Mouse (Mus musculus): ENCODE measurements around the gene Hdlbp. TPM values are rescaled to one million over a fixed set of nuclear protein-coding genes. Genes with fewer than 3 reads are reported as not detected.

Gene Hdlbp
- total RNA-seq, 1 experiment = 147 TPM

GRCm38 (mm10) chr1:93379117-93379516 lies 99.5 kb downstream of the Hdlbp start:
- in situ Hi-C loops (cut with MboI; ENCODE audit: low sequenced_read_pairs in 2 of 2, unreplicated experiment in 2 of 2) = no loop called here
- TF ChIP-seq MAFK (IDR thresholded peaks at IDR 0.05; ENCODE audit: insufficient read depth, low read depth, low read length) = no peak
- no peak for TF ChIP-seq HCFC1 (IDR thresholded peaks at IDR 0.05; ENCODE audit: borderline replicate concordance, insufficient read depth, low read length)
- peaks cover 0 to 13% of the 10 kb centered on the region in 2 experiments; a peak in 2 of 4 replicates for H3K4me1 ChIP-seq (ENCODE audit: control insufficient read depth in 2 of 2, insufficient read depth in 2 of 2, low read length in 2 of 2, poor library complexity in 1 of 2)
- H3K9ac ChIP-seq (ENCODE audit: insufficient read depth, low read depth, low read length, poor library complexity, severe bottlenecking) = no peak overlapping the region
- no peak for DNase-seq (ENCODE audit: low read depth, low spot score)
- no peak overlapping the region for H3K27ac ChIP-seq (ENCODE audit: insufficient read depth, low read depth, low read length, poor library complexity, severe bottlenecking)
- H3K4me3 ChIP-seq (ENCODE audit: insufficient read depth in 1 of 2, low read depth in 1 of 2, low read length in 2 of 2, poor library complexity in 1 of 2, severe bottlenecking in 1 of 2) = no peak overlapping the region
- no peaks in the 10 kb centered on the region for H3K36me3 ChIP-seq (ENCODE audit: control insufficient read depth, insufficient read depth, low read length, poor library complexity, severe bottlenecking)
- H3K9me3 ChIP-seq (ENCODE audit: control insufficient read depth, insufficient read depth, low read depth, low read length) = no peaks in the 10 kb centered on the region

- Histone ChIP-seq H3K9ac (ENCODE audit: insufficient read depth, low read depth, low read length, poor library complexity, severe bottlenecking) (no peak overlapping the region), H3K27ac (ENCODE audit: insufficient read depth, low read depth, low read length, poor library complexity, severe bottlenecking) (no peak overlapping the region), H3K9me3 (ENCODE audit: control insufficient read depth, insufficient read depth, low read depth, low read length) (no peaks in the 10 kb centered on the region), H3K4me3 (ENCODE audit: insufficient read depth in 1 of 2, low read depth in 1 of 2, low read length in 2 of 2, poor library complexity in 1 of 2, severe bottlenecking in 1 of 2) (no peak overlapping the region), H3K36me3 (ENCODE audit: control insufficient read depth, insufficient read depth, low read length, poor library complexity, severe bottlenecking) (no peaks in the 10 kb centered on the region), H3K4me1 (ENCODE audit: control insufficient read depth in 2 of 2, insufficient read depth in 2 of 2, low read length in 2 of 2, poor library complexity in 1 of 2) (peaks cover 0 to 13% of the 10 kb centered on the region in 2 experiments; a peak in 2 of 4 replicates)
- no peak for DNase-seq (ENCODE audit: low read depth, low spot score)
- in situ Hi-C loops (cut with MboI; ENCODE audit: low sequenced_read_pairs in 2 of 2, unreplicated experiment in 2 of 2) = no loop called here
- TF ChIP-seq ZNF384 (IDR thresholded peaks at IDR 0.05; ENCODE audit: low read depth, low read length) (no peak), MAFK (IDR thresholded peaks at IDR 0.05; ENCODE audit: insufficient read depth, low read depth, low read length) (no peak), CHD2 (IDR thresholded peaks at IDR 0.05; ENCODE audit: low read depth, low read length) (no peak), ZC3H11A (IDR thresholded peaks at IDR 0.05; ENCODE audit: borderline replicate concordance, low read depth, low read length) (no peak), HCFC1 (IDR thresholded peaks at IDR 0.05; ENCODE audit: borderline replicate concordance, insufficient read depth, low read length) (no peak)
Observed at GRCm38 (mm10) chr1:93377307-93377706, 101.3 kb downstream of the Hdlbp start.

- Histone ChIP-seq H3K4me1 (ENCODE audit: control insufficient read depth in 2 of 2, insufficient read depth in 2 of 2, low read length in 2 of 2, poor library complexity in 1 of 2) (peaks cover 0 to 8% of the 10 kb centered on the region in 2 experiments; a peak in 2 of 4 replicates), H3K9ac (ENCODE audit: insufficient read depth, low read depth, low read length, poor library complexity, severe bottlenecking) (no peak within 1 kb of the TSS), H3K4me3 (ENCODE audit: insufficient read depth in 1 of 2, low read depth in 1 of 2, low read length in 2 of 2, poor library complexity in 1 of 2, severe bottlenecking in 1 of 2) (no peak within 1 kb of the TSS), H3K9me3 (ENCODE audit: control insufficient read depth, insufficient read depth, low read depth, low read length) (no peaks in the 10 kb centered on the region), H3K27ac (ENCODE audit: insufficient read depth, low read depth, low read length, poor library complexity, severe bottlenecking) (no peak within 1 kb of the TSS), H3K36me3 (ENCODE audit: control insufficient read depth, insufficient read depth, low read length, poor library complexity, severe bottlenecking) (no peaks in the 10 kb centered on the region)
- in situ Hi-C loops (cut with MboI; ENCODE audit: low sequenced_read_pairs in 2 of 2, unreplicated experiment in 2 of 2) = no loop called here
- DNase-seq (ENCODE audit: low read depth, low spot score) = no peak
- TF ChIP-seq HCFC1 (IDR thresholded peaks at IDR 0.05; ENCODE audit: borderline replicate concordance, insufficient read depth, low read length) (no peak), ZNF384 (IDR thresholded peaks at IDR 0.05; ENCODE audit: low read depth, low read length) (no peak), MAFK (IDR thresholded peaks at IDR 0.05; ENCODE audit: insufficient read depth, low read depth, low read length) (no peak), CHD2 (IDR thresholded peaks at IDR 0.05; ENCODE audit: low read depth, low read length) (no peak), ZC3H11A (IDR thresholded peaks at IDR 0.05; ENCODE audit: borderline replicate concordance, low read depth, low read length) (no peak)
Observed at GRCm38 (mm10) chr1:93373665-93374064, 105.0 kb downstream of the Hdlbp start, which contains the start of gene Ano7. Gene Ano7 (plus strand): TSS chr1:93373930.

- Histone ChIP-seq H3K4me3 (ENCODE audit: insufficient read depth in 1 of 2, low read depth in 1 of 2, low read length in 2 of 2, poor library complexity in 1 of 2, severe bottlenecking in 1 of 2) (no peak overlapping the region), H3K4me1 (ENCODE audit: control insufficient read depth in 2 of 2, insufficient read depth in 2 of 2, low read length in 2 of 2, poor library complexity in 1 of 2) (no peaks in the 10 kb centered on the region), H3K9me3 (ENCODE audit: control insufficient read depth, insufficient read depth, low read depth, low read length) (no peaks in the 10 kb centered on the region), H3K9ac (ENCODE audit: insufficient read depth, low read depth, low read length, poor library complexity, severe bottlenecking) (no peak overlapping the region), H3K36me3 (ENCODE audit: control insufficient read depth, insufficient read depth, low read length, poor library complexity, severe bottlenecking) (peaks cover 28% of the 10 kb centered on the region), H3K27ac (ENCODE audit: insufficient read depth, low read depth, low read length, poor library complexity, severe bottlenecking) (no peak overlapping the region)
- TF ChIP-seq ZC3H11A (IDR thresholded peaks at IDR 0.05; ENCODE audit: borderline replicate concordance, low read depth, low read length) (no peak), MAFK (IDR thresholded peaks at IDR 0.05; ENCODE audit: insufficient read depth, low read depth, low read length) (no peak), CHD2 (IDR thresholded peaks at IDR 0.05; ENCODE audit: low read depth, low read length) (no peak), ZNF384 (IDR thresholded peaks at IDR 0.05; ENCODE audit: low read depth, low read length) (no peak), HCFC1 (IDR thresholded peaks at IDR 0.05; ENCODE audit: borderline replicate concordance, insufficient read depth, low read length) (no peak)
- in situ Hi-C loops (cut with MboI; ENCODE audit: low sequenced_read_pairs in 2 of 2, unreplicated experiment in 2 of 2) = no loop called here
- DNase-seq (ENCODE audit: low read depth, low spot score) = no peak
Observed at GRCm38 (mm10) chr1:93365641-93366040, 113.0 kb downstream of the Hdlbp start.

GRCm38 (mm10) chr1:93362661-93363060 lies 116.0 kb downstream of the Hdlbp start:
- Histone ChIP-seq H3K36me3 (ENCODE audit: control insufficient read depth, insufficient read depth, low read length, poor library complexity, severe bottlenecking) (peaks cover 35% of the 10 kb centered on the region), H3K27ac (ENCODE audit: insufficient read depth, low read depth, low read length, poor library complexity, severe bottlenecking) (no peak overlapping the region), H3K4me3 (ENCODE audit: insufficient read depth in 1 of 2, low read depth in 1 of 2, low read length in 2 of 2, poor library complexity in 1 of 2, severe bottlenecking in 1 of 2) (no peak overlapping the region), H3K9ac (ENCODE audit: insufficient read depth, low read depth, low read length, poor library complexity, severe bottlenecking) (no peak overlapping the region), H3K4me1 (ENCODE audit: control insufficient read depth in 2 of 2, insufficient read depth in 2 of 2, low read length in 2 of 2, poor library complexity in 1 of 2) (no peaks in the 10 kb centered on the region), H3K9me3 (ENCODE audit: control insufficient read depth, insufficient read depth, low read depth, low read length) (no peaks in the 10 kb centered on the region)
- no peak for DNase-seq (ENCODE audit: low read depth, low spot score)
- TF ChIP-seq ZNF384 (IDR thresholded peaks at IDR 0.05; ENCODE audit: low read depth, low read length) (no peak), MAFK (IDR thresholded peaks at IDR 0.05; ENCODE audit: insufficient read depth, low read depth, low read length) (no peak), HCFC1 (IDR thresholded peaks at IDR 0.05; ENCODE audit: borderline replicate concordance, insufficient read depth, low read length) (no peak), ZC3H11A (IDR thresholded peaks at IDR 0.05; ENCODE audit: borderline replicate concordance, low read depth, low read length) (no peak), CHD2 (IDR thresholded peaks at IDR 0.05; ENCODE audit: low read depth, low read length) (no peak)
- in situ Hi-C loops (cut with MboI; ENCODE audit: low sequenced_read_pairs in 2 of 2, unreplicated experiment in 2 of 2) = no loop called here

Other genes starting within 250 kb of the Hdlbp start
- gene Sned1, start 243.0 kb downstream of the Hdlbp start, total RNA-seq (2012; rRNA removed) = 11.8 and 13.3 TPM in 2 replicates
- 38.7 and 38.9 TPM in 2 replicates for gene Mterf4, start 172.9 kb downstream of the Hdlbp start, total RNA-seq (2012; rRNA removed)
- 18.6 and 22.0 TPM in 2 replicates for gene Ppp1r7, start 136.0 kb downstream of the Hdlbp start, total RNA-seq (2012; rRNA removed)
- gene Pask, start 135.3 kb downstream of the Hdlbp start, total RNA-seq (2012; rRNA removed) = 34.4 and 36.8 TPM in 2 replicates
- 0.13 and 0.21 TPM in 2 replicates for gene Ano7, start 104.9 kb downstream of the Hdlbp start, total RNA-seq (2012; rRNA removed)
- gene Farp2, start 33.3 kb upstream of the Hdlbp start, total RNA-seq (2012; rRNA removed) = 2.5 and 2.8 TPM in 2 replicates
- 62.0 and 79.3 TPM in 2 replicates for gene Stk25, start 179.8 kb upstream of the Hdlbp start, total RNA-seq (2012; rRNA removed)
- gene Bok, start 206.8 kb upstream of the Hdlbp start, total RNA-seq (2012; rRNA removed) = 21.1 and 26.9 TPM in 2 replicates

Measured in ES-E14 (cell line).